Mouse (Mus musculus) ES-Bruce4 (cell line): Measurements from ENCODE around the gene Chaf1b. TPM values are rescaled to one million over a fixed set of nuclear protein-coding genes. Genes with fewer than 3 reads are reported as not detected.

Source experiments
- H3K27ac ChIP-seq: 2 replicates; pipeline ENCODE4 v1.5.1; 2012; ENCODE audit warnings: low read length, inconsistent platforms; ENCODE audit not compliant: insufficient read depth
- H3K27me3 ChIP-seq: 2 replicates; pipeline ENCODE4 v1.6.1; 2012; ENCODE audit warnings: mild to moderate bottlenecking, low read length, inconsistent platforms; ENCODE audit not compliant: control insufficient read depth, poor library complexity, insufficient read depth, severe bottlenecking
- H3K36me3 ChIP-seq: 2 replicates; pipeline ENCODE4 v1.6.1; 2012; ENCODE audit warnings: inconsistent platforms, mild to moderate bottlenecking, low read length, moderate library complexity; ENCODE audit not compliant: control insufficient read depth, poor library complexity, insufficient read depth, severe bottlenecking
- H3K4me1 ChIP-seq: one replicate; pipeline ENCODE4 v1.8.1; 2011; ENCODE audit warnings: low read length; ENCODE audit not compliant: control insufficient read depth, insufficient read depth
- H3K4me3 ChIP-seq: 2 replicates; pipeline ENCODE4 v1.5.1; 2011; ENCODE audit warnings: low read depth, mild to moderate bottlenecking, low read length
- H3K9ac ChIP-seq: 2 replicates; pipeline ENCODE4 v1.6.1; 2012; ENCODE audit warnings: low read depth, mild to moderate bottlenecking, inconsistent platforms; ENCODE audit not compliant: poor library complexity, severe bottlenecking
- H3K9me3 ChIP-seq: replicated peaks from 2 replicates; pipeline ENCODE4 v1.6.1; 2012; ENCODE audit warnings: mild to moderate bottlenecking, low read length, inconsistent platforms; ENCODE audit not compliant: control insufficient read depth, poor library complexity, insufficient read depth, severe bottlenecking
- CTCF ChIP-seq: IDR thresholded peaks from one replicate; pipeline ENCODE4 v1.8.1; 2011; ENCODE audit warnings: low read depth, low read length
- EP300 ChIP-seq: IDR thresholded peaks from 2 replicates; pipeline ENCODE4 v1.6.1; 2011; ENCODE audit warnings: low read depth, low read length; ENCODE audit not compliant: insufficient read depth
- POLR2A ChIP-seq: IDR thresholded peaks from one replicate; pipeline ENCODE4 v1.8.1; 2011; ENCODE audit warnings: low read length; ENCODE audit not compliant: insufficient read depth
- polyA plus RNA-seq: library from polyadenylated mRNA; stranded (reverse); fragments of >200 nt; gene quantifications from 2 replicates; pipeline ENCODE4 v1.2.4, GENCODE M21; 2011; ENCODE audit warnings: low read depth; ENCODE audit not compliant: missing spikeins, insufficient read depth, insufficient read length

The Chaf1b gene
- polyA plus RNA-seq, 1 experiment = 63.0 TPM

GRCm38 (mm10) chr16:93893285-93893684 is 9.6 kb downstream of the Chaf1b start:
- H3K9me3 ChIP-seq = no peaks in the 10 kb centered on the region
- peaks cover 6% of the 10 kb centered on the region for H3K4me1 ChIP-seq

GRCm38 (mm10) chr16:93903027-93903426 is 19.3 kb downstream of the Chaf1b start:
- H3K36me3 ChIP-seq = peaks cover 23% of the 10 kb centered on the region
- 0 out of 2 replicates have a peak overlapping the region, but pooled peaks have one; percentile 7 for H3K27ac ChIP-seq
- peaks cover 6% of the 10 kb centered on the region for H3K4me1 ChIP-seq
- no peak overlapping the region for H3K4me3 ChIP-seq
- no peaks in the 10 kb centered on the region for H3K27me3 ChIP-seq
- no peak for TF ChIP-seq POLR2A
- TF ChIP-seq CTCF = peak; percentile 72
- no peak for TF ChIP-seq EP300
- H3K9me3 ChIP-seq = no peaks in the 10 kb centered on the region
- no peak overlapping the region for H3K9ac ChIP-seq

More at GRCm38 (mm10) chr16:93893285-93893684, 9.6 kb downstream of the Chaf1b start:
- Histone ChIP-seq H3K4me3 (no peak overlapping the region), H3K27me3 (no peaks in the 10 kb centered on the region), H3K36me3 (peaks cover 48% of the 10 kb centered on the region), H3K9ac (no peak overlapping the region), H3K27ac (no peak overlapping the region)
- TF ChIP-seq CTCF (no peak), POLR2A (no peak), EP300 (no peak)

- Histone ChIP-seq H3K4me3 (peak overlapping the region; percentile 55), H3K9ac (peak overlapping the region; percentile 11), H3K4me1 (peaks cover 12% of the 10 kb centered on the region), H3K9me3 (no peaks in the 10 kb centered on the region), H3K36me3 (peaks cover 11% of the 10 kb centered on the region), H3K27me3 (no peaks in the 10 kb centered on the region), H3K27ac (peak overlapping the region; percentile 90)
- TF ChIP-seq POLR2A (no peak), CTCF (peak; percentile 98)
Observed at GRCm38 (mm10) chr16:93906156-93907014, 22.7 kb downstream of the Chaf1b start.

- no peak for TF ChIP-seq POLR2A
- TF ChIP-seq EP300 = peak; percentile 90
- no peak for TF ChIP-seq CTCF
- H3K27me3 ChIP-seq = no peaks in the 10 kb centered on the region
- H3K9ac ChIP-seq = peak overlapping the region; percentile 11
- peaks cover 12% of the 10 kb centered on the region for H3K4me1 ChIP-seq
- no peaks in the 10 kb centered on the region for H3K9me3 ChIP-seq
- H3K36me3 ChIP-seq = peaks cover 8% of the 10 kb centered on the region; the same call in 1 of the 2 replicates
- peak overlapping the region; percentile 90 for H3K27ac ChIP-seq
- no peak overlapping the region for H3K4me3 ChIP-seq
Observed at GRCm38 (mm10) chr16:93907761-93908160, 24.1 kb downstream of the Chaf1b start.

- peak overlapping the region; percentile 78 for H3K27ac ChIP-seq
- peaks cover 13% of the 10 kb centered on the region for H3K4me1 ChIP-seq
- H3K4me3 ChIP-seq = no peak overlapping the region
- H3K27me3 ChIP-seq = no peaks in the 10 kb centered on the region
- H3K9ac ChIP-seq = no peak overlapping the region
- TF ChIP-seq POLR2A (no peak), EP300 (no peak), CTCF (no peak)
- peaks cover 8% of the 10 kb centered on the region; the same call in 1 of the 2 replicates for H3K36me3 ChIP-seq
- H3K9me3 ChIP-seq = no peaks in the 10 kb centered on the region
Observed at GRCm38 (mm10) chr16:93908196-93908595, 24.5 kb downstream of the Chaf1b start.

GRCm38 (mm10) chr16:93909936-93910335 is 26.2 kb downstream of the Chaf1b start:
- TF ChIP-seq POLR2A (no peak), CTCF (no peak), EP300 (no peak)
- H3K27ac ChIP-seq = no peak overlapping the region
- H3K4me1 ChIP-seq = peaks cover 13% of the 10 kb centered on the region
- H3K9ac ChIP-seq = no peak overlapping the region
- H3K27me3 ChIP-seq = no peaks in the 10 kb centered on the region
- no peaks in the 10 kb centered on the region for H3K9me3 ChIP-seq
- H3K36me3 ChIP-seq = peaks cover 5% of the 10 kb centered on the region; the same call in 1 of the 2 replicates
- H3K4me3 ChIP-seq = no peak overlapping the region
